Mouse (Mus musculus): ENCODE measurements around the gene Inpp5d. TPM values are rescaled to one million over a fixed set of nuclear protein-coding genes. Genes with fewer than 3 reads are reported as not detected.
A peak's percentile ranks its signal among the peaks of the same experiment; 100 is the strongest.

The Inpp5d gene
- polyA plus RNA-seq, 1 experiment from 2014 or later, result 4.1 TPM

DNA sequence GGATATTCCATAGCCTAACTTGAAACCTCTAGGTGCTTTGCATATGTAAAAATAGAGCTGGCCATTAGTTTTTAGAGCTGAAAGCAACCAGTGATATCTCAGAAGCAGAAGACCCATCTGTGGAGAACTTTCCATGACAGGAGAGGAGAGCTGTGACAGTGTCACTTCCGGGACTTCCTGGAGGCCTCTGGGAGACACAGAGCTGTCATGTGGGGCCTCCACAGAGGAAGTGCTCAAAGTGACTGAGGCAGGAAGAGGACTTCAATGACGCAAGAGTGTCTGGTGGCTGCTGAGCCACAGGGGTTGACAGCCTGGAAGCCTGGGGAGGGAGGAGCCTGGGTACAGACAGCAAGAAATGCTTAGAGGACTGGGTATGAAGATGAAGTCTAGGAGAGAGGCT, 6.2 kb downstream of the Inpp5d start:
- Histone ChIP-seq H3K27me3 (ENCODE audit: poor library complexity, severe bottlenecking) (no peaks in the 10 kb centered on the region), H3K27ac (no peak overlapping the region), H3K36me3 (replicated peaks) (no peaks in the 10 kb centered on the region), H3K9me3 (no peaks in the 10 kb centered on the region), H3K4me3 (no peak overlapping the region), H3K4me1 (0 out of 2 replicates have a peak, but pooled peaks cover 4% of the 10 kb centered on the region)
- WGBS, result 59% methylated on average over 2 of the region's 2 CpGs
- DNase-seq (ENCODE audit: extremely low spot score, low spot score), result no peak

- Histone ChIP-seq H3K27me3 (ENCODE audit: poor library complexity, severe bottlenecking) (no peaks in the 10 kb centered on the region), H3K9me3 (no peaks in the 10 kb centered on the region), H3K36me3 (replicated peaks) (no peaks in the 10 kb centered on the region), H3K4me1 (no peaks in the 10 kb centered on the region), H3K27ac (no peak overlapping the region), H3K4me3 (no peak overlapping the region)
- no peak for DNase-seq (ENCODE audit: extremely low spot score, low spot score)
- 80% methylated on average over 2 of the region's 2 CpGs for WGBS
These were observed 8.0 kb downstream of the Inpp5d start for GRCm38 (mm10) chr1:87628085-87628484.

GRCm38 (mm10) chr1:87631584-87631983, 11.5 kb downstream of the Inpp5d start:
- Histone ChIP-seq H3K4me1 (no peaks in the 10 kb centered on the region), H3K4me3 (no peak overlapping the region), H3K27me3 (ENCODE audit: poor library complexity, severe bottlenecking) (no peaks in the 10 kb centered on the region), H3K27ac (no peak overlapping the region), H3K36me3 (replicated peaks) (no peaks in the 10 kb centered on the region), H3K9me3 (no peaks in the 10 kb centered on the region)
- 90% methylated on average over 10 of the region's 10 CpGs for WGBS
- no peak for DNase-seq (ENCODE audit: extremely low spot score, low spot score)

- Histone ChIP-seq H3K27me3 (ENCODE audit: poor library complexity, severe bottlenecking) (no peaks in the 10 kb centered on the region), H3K27ac (no peak overlapping the region), H3K4me1 (no peaks in the 10 kb centered on the region), H3K36me3 (replicated peaks) (no peaks in the 10 kb centered on the region), H3K9me3 (no peaks in the 10 kb centered on the region), H3K4me3 (no peak overlapping the region)
- 81% methylated on average over 6 of the region's 6 CpGs for WGBS
- DNase-seq (ENCODE audit: extremely low spot score, low spot score), result no peak
These were observed 12.1 kb downstream of the Inpp5d start for GRCm38 (mm10) chr1:87632163-87632562.

DNA sequence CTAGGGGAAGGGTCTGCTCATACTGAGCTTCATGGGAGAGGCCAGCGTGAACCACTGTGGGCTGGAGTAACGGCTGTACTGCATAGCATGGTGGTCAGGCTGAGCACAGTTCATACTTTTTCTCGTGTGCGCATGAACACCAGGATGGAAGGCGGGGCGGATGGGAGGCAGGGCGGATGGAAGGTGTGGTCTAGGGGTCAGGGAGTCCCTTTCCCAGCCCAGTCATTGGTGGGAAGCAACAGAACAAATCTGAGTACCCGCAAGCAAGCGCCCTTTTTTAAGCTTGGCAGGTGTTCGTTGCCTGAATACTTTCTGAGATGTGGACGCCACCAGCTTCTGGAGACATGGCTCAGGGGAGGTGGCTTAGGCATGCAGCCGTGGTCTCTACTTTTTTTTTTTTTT, 16.6 kb downstream of the Inpp5d start:
- no peak overlapping the region for H3K4me3 ChIP-seq
- no peaks in the 10 kb centered on the region for H3K9me3 ChIP-seq
- 91% methylated on average over 12 of the region's 12 CpGs for WGBS
- no peak for DNase-seq (ENCODE audit: extremely low spot score, low spot score)
- H3K4me1 ChIP-seq, result peaks cover 5% of the 10 kb centered on the region; the same call in 1 of the 2 replicates
- H3K36me3 ChIP-seq (replicated peaks), result no peaks in the 10 kb centered on the region
- no peaks in the 10 kb centered on the region for H3K27me3 ChIP-seq (ENCODE audit: poor library complexity, severe bottlenecking)
- no peak overlapping the region for H3K27ac ChIP-seq

GRCm38 (mm10) chr1:87637121-87637877, 17.2 kb downstream of the Inpp5d start:
- Histone ChIP-seq H3K9me3 (no peaks in the 10 kb centered on the region), H3K4me3 (no peak overlapping the region), H3K36me3 (replicated peaks) (no peaks in the 10 kb centered on the region), H3K4me1 (peaks cover 5% of the 10 kb centered on the region; the same call in 1 of the 2 replicates), H3K27ac (no peak overlapping the region), H3K27me3 (ENCODE audit: poor library complexity, severe bottlenecking) (no peaks in the 10 kb centered on the region)
- WGBS, result 88% methylated on average over 4 of the region's 4 CpGs
- no peak for DNase-seq (ENCODE audit: extremely low spot score, low spot score)

- peaks cover 5% of the 10 kb centered on the region; the same call in 1 of the 2 replicates for H3K4me1 ChIP-seq
- H3K4me3 ChIP-seq, result no peak overlapping the region
- no peak overlapping the region for H3K27ac ChIP-seq
- WGBS, result 90% methylated on average over 4 of the region's 4 CpGs
- no peaks in the 10 kb centered on the region for H3K36me3 ChIP-seq (replicated peaks)
- no peaks in the 10 kb centered on the region for H3K9me3 ChIP-seq
- no peaks in the 10 kb centered on the region for H3K27me3 ChIP-seq (ENCODE audit: poor library complexity, severe bottlenecking)
- no peak for DNase-seq (ENCODE audit: extremely low spot score, low spot score)
These were observed 17.9 kb downstream of the Inpp5d start for GRCm38 (mm10) chr1:87637878-87638600.

GRCm38 (mm10) chr1:87639724-87640123, 19.6 kb downstream of the Inpp5d start:
- H3K27ac ChIP-seq, result peak overlapping the region; percentile 63
- no peaks in the 10 kb centered on the region for H3K36me3 ChIP-seq (replicated peaks)
- no peaks in the 10 kb centered on the region for H3K27me3 ChIP-seq (ENCODE audit: poor library complexity, severe bottlenecking)
- no peak overlapping the region for H3K4me3 ChIP-seq
- DNase-seq (ENCODE audit: extremely low spot score, low spot score), result no peak
- peaks cover 5% of the 10 kb centered on the region; the same call in 1 of the 2 replicates for H3K4me1 ChIP-seq
- 92% methylated on average over 8 of the region's 8 CpGs for WGBS
- no peaks in the 10 kb centered on the region for H3K9me3 ChIP-seq

- WGBS, result 83% methylated on average over 17 of the region's 17 CpGs
- Histone ChIP-seq H3K27ac (peak overlapping the region; percentile 63), H3K9me3 (no peaks in the 10 kb centered on the region), H3K27me3 (ENCODE audit: poor library complexity, severe bottlenecking) (no peaks in the 10 kb centered on the region), H3K4me3 (no peak overlapping the region), H3K36me3 (replicated peaks) (no peaks in the 10 kb centered on the region), H3K4me1 (peaks cover 5% of the 10 kb centered on the region; the same call in 1 of the 2 replicates)
- no peak for DNase-seq (ENCODE audit: extremely low spot score, low spot score)
These were observed 20.1 kb downstream of the Inpp5d start for GRCm38 (mm10) chr1:87640165-87640661.

DNA sequence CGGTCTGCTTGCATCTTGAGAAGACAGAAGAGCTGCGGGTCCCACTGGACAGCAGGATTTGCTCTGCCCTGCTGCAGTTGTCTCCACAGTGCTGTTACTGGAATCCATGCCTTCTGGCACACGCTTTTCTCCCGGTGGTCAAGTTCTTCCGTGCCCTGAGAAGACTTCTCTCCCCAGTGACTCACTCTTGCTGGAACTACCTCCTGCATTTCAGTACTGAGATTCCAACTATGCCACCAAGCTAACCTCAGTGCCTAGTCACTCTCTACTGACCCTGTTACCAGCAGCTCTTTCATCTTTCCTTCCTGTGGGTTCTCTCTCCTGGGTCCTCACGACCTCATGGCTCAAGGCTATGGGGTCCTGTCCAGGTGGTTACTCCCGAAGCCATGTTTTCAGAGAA, 22.9 kb downstream of the Inpp5d start:
- DNase-seq (ENCODE audit: extremely low spot score, low spot score), result no peak
- WGBS, result 91% methylated on average over 7 of the region's 7 CpGs
- H3K4me1 ChIP-seq, result no peaks in the 10 kb centered on the region
- no peak overlapping the region for H3K27ac ChIP-seq
- H3K4me3 ChIP-seq, result no peak overlapping the region
- H3K9me3 ChIP-seq, result no peaks in the 10 kb centered on the region
- H3K27me3 ChIP-seq (ENCODE audit: poor library complexity, severe bottlenecking), result no peaks in the 10 kb centered on the region
- H3K36me3 ChIP-seq (replicated peaks), result no peaks in the 10 kb centered on the region

DNA sequence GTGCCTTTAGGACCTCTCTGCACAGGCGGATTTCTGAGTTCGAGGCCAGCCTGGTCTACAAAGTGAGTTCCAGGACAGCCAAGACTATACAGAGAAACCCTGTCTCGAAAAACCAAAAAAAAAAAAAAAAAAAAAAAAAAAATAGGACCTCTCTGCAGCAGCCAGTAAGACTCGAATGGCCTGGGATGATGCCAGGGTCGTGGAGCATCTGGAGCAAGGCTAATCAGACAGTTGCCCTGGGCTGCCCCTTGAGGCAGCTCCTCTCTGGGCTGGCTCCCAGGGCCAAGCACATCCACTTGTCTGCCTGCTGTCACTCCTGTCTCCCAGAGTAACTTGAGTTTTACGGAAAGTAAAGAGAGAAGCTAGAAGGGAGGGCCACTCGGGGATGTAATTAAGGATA, 24.9 kb downstream of the Inpp5d start:
- WGBS, result 80% methylated on average over 7 of the region's 7 CpGs
- no peaks in the 10 kb centered on the region for H3K27me3 ChIP-seq (ENCODE audit: poor library complexity, severe bottlenecking)
- H3K4me1 ChIP-seq, result no peaks in the 10 kb centered on the region

GRCm38 (mm10) chr1:87645748-87646147, 25.6 kb downstream of the Inpp5d start:
- H3K27ac ChIP-seq, result no peak overlapping the region
- no peaks in the 10 kb centered on the region for H3K9me3 ChIP-seq
- no peaks in the 10 kb centered on the region for H3K27me3 ChIP-seq (ENCODE audit: poor library complexity, severe bottlenecking)
- no peak for DNase-seq (ENCODE audit: extremely low spot score, low spot score)
- no peaks in the 10 kb centered on the region for H3K4me1 ChIP-seq
- H3K4me3 ChIP-seq, result no peak overlapping the region
- no peaks in the 10 kb centered on the region for H3K36me3 ChIP-seq (replicated peaks)
- 86% methylated on average over 6 of the region's 6 CpGs for WGBS

More for the DNA sequence above, 24.9 kb downstream of the Inpp5d start:
- Histone ChIP-seq H3K4me3 (no peak overlapping the region), H3K27ac (no peak overlapping the region), H3K36me3 (replicated peaks) (no peaks in the 10 kb centered on the region), H3K9me3 (no peaks in the 10 kb centered on the region)
- DNase-seq (ENCODE audit: extremely low spot score, low spot score), result no peak

GRCm38 (mm10) chr1:87647820-87648219, 27.7 kb downstream of the Inpp5d start:
- Histone ChIP-seq H3K27ac (no peak overlapping the region), H3K27me3 (ENCODE audit: poor library complexity, severe bottlenecking) (no peaks in the 10 kb centered on the region), H3K4me3 (no peak overlapping the region), H3K36me3 (replicated peaks) (no peaks in the 10 kb centered on the region), H3K9me3 (no peaks in the 10 kb centered on the region), H3K4me1 (no peaks in the 10 kb centered on the region)
- 78% methylated on average over 1 of the region's 1 CpGs for WGBS
- no peak for DNase-seq (ENCODE audit: extremely low spot score, low spot score)
